Mouse (Mus musculus): ENCODE results near the gene Klhdc7b. TPM values are rescaled to one million over a fixed set of nuclear protein-coding genes. Genes with fewer than 3 reads are reported as not detected.

Klhdc7b gene
- polyA plus RNA-seq, 1 experiment from 2014 or later: not detected

DNA sequence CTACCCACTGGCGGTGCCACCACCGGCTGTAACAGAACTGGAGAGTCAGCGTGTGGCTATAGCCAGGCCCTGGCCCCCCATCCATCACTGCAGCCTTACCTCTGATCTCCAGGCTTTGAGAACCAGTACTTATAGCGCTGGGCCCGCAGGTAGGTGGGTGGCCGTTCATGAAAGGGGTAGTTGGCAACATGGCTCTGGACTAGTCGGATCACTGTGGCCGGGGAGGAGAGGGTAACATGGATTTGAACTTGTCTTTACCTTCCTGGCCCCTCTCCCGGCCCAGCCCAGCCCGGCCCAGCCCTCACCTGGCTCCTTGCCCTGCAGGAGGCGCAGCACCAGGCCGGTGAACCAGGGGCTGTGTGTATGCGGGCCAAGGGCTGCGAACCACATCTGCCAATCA is 32.7 kb upstream of the Klhdc7b start:
- Histone ChIP-seq H3K4me1 (ENCODE audit: control insufficient read depth, insufficient read depth, low read length) (no peaks in the 10 kb centered on the region), H3K9ac (replicated peaks; ENCODE audit: low read length) (no peak overlapping the region), H3K4me3 (ENCODE audit: low read depth, low read length) (no peak overlapping the region), H3K4me2 (ENCODE audit: low read depth, low read length) (no peak overlapping the region), H3K36me3 (replicated peaks; ENCODE audit: control insufficient read depth, insufficient read depth, low read depth, low read length) (peaks cover 8% of the 10 kb centered on the region), H3K27me3 (ENCODE audit: control insufficient read depth, insufficient read depth, low read length) (no peaks in the 10 kb centered on the region), H3K27ac (replicated peaks; ENCODE audit: low read depth, low read length) (no peak overlapping the region), H3K9me3 (replicated peaks; ENCODE audit: control insufficient read depth, low read length) (no peaks in the 10 kb centered on the region)
- no peak for DNase-seq (ENCODE audit: low spot score)
- 94% methylated on average over 14 of the region's 14 CpGs for WGBS
- ATAC-seq (replicated peaks; ENCODE audit: insufficient number of reproducible peaks, low FRiP score, low TSS enrichment, low read depth): no peak

DNA sequence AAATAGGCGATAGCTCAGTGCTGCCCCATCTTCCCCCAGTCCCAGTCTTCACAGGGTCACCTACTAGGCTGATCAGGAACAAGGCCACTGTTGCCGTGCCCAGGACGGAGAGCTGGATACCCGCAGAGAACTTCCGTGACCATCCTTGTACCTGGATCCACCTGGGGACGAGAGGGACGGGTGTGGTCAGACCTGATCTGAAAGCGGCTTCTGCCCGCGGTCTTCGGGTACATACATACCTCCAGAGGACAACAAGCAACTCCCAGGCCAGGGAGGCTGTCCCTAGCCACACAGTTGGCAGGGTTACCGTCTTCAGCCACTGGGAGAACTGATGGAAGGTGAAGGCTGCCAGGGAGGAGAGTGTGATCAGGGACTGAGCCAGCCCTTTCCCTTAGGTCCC is 31.9 kb upstream of the Klhdc7b start:
- Histone ChIP-seq H3K4me1 (ENCODE audit: control insufficient read depth, insufficient read depth, low read length) (no peaks in the 10 kb centered on the region), H3K4me2 (ENCODE audit: low read depth, low read length) (no peak overlapping the region), H3K27me3 (ENCODE audit: control insufficient read depth, insufficient read depth, low read length) (no peaks in the 10 kb centered on the region), H3K9me3 (replicated peaks; ENCODE audit: control insufficient read depth, low read length) (no peaks in the 10 kb centered on the region), H3K36me3 (replicated peaks; ENCODE audit: control insufficient read depth, insufficient read depth, low read depth, low read length) (peaks cover 8% of the 10 kb centered on the region), H3K9ac (replicated peaks; ENCODE audit: low read length) (no peak overlapping the region), H3K27ac (replicated peaks; ENCODE audit: low read depth, low read length) (no peak overlapping the region), H3K4me3 (ENCODE audit: low read depth, low read length) (no peak overlapping the region)
- ATAC-seq (replicated peaks; ENCODE audit: insufficient number of reproducible peaks, low FRiP score, low TSS enrichment, low read depth) (no peak), DNase-seq (ENCODE audit: low spot score) (no peak)
- 97% methylated on average over 12 of the region's 12 CpGs for WGBS

DNA sequence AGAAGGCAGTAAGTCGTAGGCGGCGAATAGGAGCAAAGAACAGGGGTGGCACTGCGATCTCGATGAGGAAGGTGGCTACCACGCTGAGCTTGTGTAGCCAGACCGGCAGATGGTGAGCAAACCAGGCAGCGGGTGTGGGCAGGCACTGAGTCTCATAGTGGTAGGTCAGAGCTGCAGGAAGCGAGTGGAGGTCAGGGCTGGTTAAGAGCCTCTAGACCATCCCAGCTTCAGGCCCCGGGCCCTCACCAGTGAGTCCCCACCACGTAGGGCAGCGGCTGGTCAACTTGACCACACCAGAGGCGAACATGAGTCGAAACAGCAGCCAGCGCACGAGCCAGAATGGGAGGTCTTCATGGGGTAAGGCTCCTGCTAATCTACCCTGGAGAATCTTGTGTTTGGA is 30.9 kb upstream of the Klhdc7b start:
- H3K27me3 ChIP-seq (ENCODE audit: control insufficient read depth, insufficient read depth, low read length): no peaks in the 10 kb centered on the region
- WGBS: 96% methylated on average over 16 of the region's 16 CpGs
- ATAC-seq (replicated peaks; ENCODE audit: insufficient number of reproducible peaks, low FRiP score, low TSS enrichment, low read depth) (no peak), DNase-seq (ENCODE audit: low spot score) (no peak)
- H3K9ac ChIP-seq (replicated peaks; ENCODE audit: low read length): no peak overlapping the region
- H3K4me3 ChIP-seq (ENCODE audit: low read depth, low read length): no peak overlapping the region
- H3K36me3 ChIP-seq (replicated peaks; ENCODE audit: control insufficient read depth, insufficient read depth, low read depth, low read length): peaks cover 8% of the 10 kb centered on the region
- H3K27ac ChIP-seq (replicated peaks; ENCODE audit: low read depth, low read length): no peak overlapping the region
- no peaks in the 10 kb centered on the region for H3K9me3 ChIP-seq (replicated peaks; ENCODE audit: control insufficient read depth, low read length)
- H3K4me2 ChIP-seq (ENCODE audit: low read depth, low read length): no peak overlapping the region
- H3K4me1 ChIP-seq (ENCODE audit: control insufficient read depth, insufficient read depth, low read length): no peaks in the 10 kb centered on the region

DNA sequence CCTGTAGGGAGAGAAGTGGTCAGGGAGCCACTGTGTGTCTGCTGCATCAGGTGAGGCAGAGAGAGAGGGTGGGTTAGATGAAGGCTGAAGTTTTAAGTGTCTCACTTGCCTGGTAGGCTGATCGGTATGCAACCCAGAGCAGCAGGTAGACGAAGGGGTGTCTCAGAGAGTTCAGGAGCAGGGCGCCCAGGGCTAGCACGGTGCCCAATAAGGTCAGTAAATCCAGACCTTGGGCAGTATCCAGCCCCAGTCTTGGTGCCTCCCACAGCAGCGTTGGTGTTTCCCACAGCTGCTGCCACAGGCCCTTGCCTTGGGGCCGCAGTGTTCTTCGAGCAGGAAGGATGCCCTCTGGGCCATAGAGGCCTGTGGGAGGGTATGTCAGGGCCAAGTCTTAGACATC is 30.3 kb upstream of the Klhdc7b start:
- no peaks in the 10 kb centered on the region for H3K27me3 ChIP-seq (ENCODE audit: control insufficient read depth, insufficient read depth, low read length)
- H3K4me2 ChIP-seq (ENCODE audit: low read depth, low read length): peak overlapping the region; percentile 67
- H3K4me3 ChIP-seq (ENCODE audit: low read depth, low read length): peak overlapping the region; percentile 63
- DNase-seq (ENCODE audit: low spot score) (no peak), ATAC-seq (replicated peaks; ENCODE audit: insufficient number of reproducible peaks, low FRiP score, low TSS enrichment, low read depth) (no peak)
- peak overlapping the region; percentile 86 for H3K9ac ChIP-seq (replicated peaks; ENCODE audit: low read length)
- H3K9me3 ChIP-seq (replicated peaks; ENCODE audit: control insufficient read depth, low read length): no peaks in the 10 kb centered on the region
- no peak overlapping the region for H3K27ac ChIP-seq (replicated peaks; ENCODE audit: low read depth, low read length)
- H3K36me3 ChIP-seq (replicated peaks; ENCODE audit: control insufficient read depth, insufficient read depth, low read depth, low read length): peaks cover 8% of the 10 kb centered on the region
- no peaks in the 10 kb centered on the region for H3K4me1 ChIP-seq (ENCODE audit: control insufficient read depth, insufficient read depth, low read length)
- WGBS: 85% methylated on average over 7 of the region's 7 CpGs

DNA sequence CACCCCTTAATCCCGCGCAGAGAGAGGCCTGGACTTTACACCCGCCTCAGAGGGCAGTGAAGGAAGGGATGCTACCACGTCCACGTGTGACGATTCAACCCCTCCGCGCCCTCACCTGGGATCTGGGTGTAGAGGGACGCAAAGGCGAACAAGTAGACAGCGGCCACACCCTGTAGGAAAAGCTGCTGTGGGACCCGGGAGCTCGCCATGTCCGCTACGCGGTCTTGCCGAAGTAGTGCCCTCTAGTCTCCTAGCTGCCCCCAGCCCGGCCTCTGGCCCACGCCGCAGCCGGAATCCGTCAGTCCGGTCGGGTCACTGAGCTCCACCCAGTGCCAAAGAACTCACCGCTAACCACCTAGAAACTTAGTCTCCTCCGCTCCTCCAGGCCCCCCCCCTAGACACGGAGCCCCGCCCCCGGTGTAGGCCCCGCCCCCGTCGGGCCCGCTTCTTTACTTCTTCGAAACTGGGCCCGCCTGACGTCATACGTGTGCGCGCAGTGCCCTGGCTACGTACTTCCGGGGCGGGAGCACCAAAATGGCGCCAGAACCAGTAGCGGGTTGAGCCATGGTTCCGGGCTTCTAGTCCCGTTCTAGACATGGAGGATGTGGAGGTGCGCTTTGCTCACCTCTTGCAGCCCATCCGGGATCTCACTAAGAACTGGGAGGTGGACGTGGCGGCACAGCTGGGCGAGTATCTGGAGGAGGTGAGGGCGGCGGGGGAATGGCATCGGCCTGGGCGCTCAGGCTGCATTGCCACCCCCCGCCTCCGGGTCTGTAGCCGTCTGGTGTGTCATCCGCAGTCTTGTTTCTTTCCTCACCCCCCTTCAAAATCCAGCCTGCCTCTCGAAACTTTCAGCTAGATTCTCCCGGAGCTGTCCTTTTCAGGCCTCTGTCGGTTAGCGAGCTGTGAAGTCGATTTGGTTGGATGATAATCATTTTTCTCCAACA is 29.2 kb upstream of the Klhdc7b start, which contains the start of the genes Lmf2 and Ncaph2:
Lmf2 (minus strand) TSS at position 419 of the 947 bp plus-strand sequence.
Ncaph2 (plus strand) TSS at position 479 of the 947 bp plus-strand sequence.
- H3K4me1 ChIP-seq (ENCODE audit: control insufficient read depth, insufficient read depth, low read length): no peaks in the 10 kb centered on the region
- DNase-seq (ENCODE audit: low spot score) (peak; percentile 99), ATAC-seq (replicated peaks; ENCODE audit: insufficient number of reproducible peaks, low FRiP score, low TSS enrichment, low read depth) (peak; percentile 80)
- H3K9ac ChIP-seq (replicated peaks; ENCODE audit: low read length): peak within 1 kb of the TSS; percentile 86
- peak within 1 kb of the TSS; percentile 67 for H3K4me2 ChIP-seq (ENCODE audit: low read depth, low read length)
- peak within 1 kb of the TSS; percentile 63 for H3K4me3 ChIP-seq (ENCODE audit: low read depth, low read length)
- no peaks in the 10 kb centered on the region for H3K9me3 ChIP-seq (replicated peaks; ENCODE audit: control insufficient read depth, low read length)
- H3K27me3 ChIP-seq (ENCODE audit: control insufficient read depth, insufficient read depth, low read length): no peaks in the 10 kb centered on the region
- peak within 1 kb of the TSS; percentile 68 for H3K27ac ChIP-seq (replicated peaks; ENCODE audit: low read depth, low read length)
- peaks cover 8% of the 10 kb centered on the region for H3K36me3 ChIP-seq (replicated peaks; ENCODE audit: control insufficient read depth, insufficient read depth, low read depth, low read length)
- WGBS: under 1% methylated on average over 59 of the region's 64 CpGs

DNA sequence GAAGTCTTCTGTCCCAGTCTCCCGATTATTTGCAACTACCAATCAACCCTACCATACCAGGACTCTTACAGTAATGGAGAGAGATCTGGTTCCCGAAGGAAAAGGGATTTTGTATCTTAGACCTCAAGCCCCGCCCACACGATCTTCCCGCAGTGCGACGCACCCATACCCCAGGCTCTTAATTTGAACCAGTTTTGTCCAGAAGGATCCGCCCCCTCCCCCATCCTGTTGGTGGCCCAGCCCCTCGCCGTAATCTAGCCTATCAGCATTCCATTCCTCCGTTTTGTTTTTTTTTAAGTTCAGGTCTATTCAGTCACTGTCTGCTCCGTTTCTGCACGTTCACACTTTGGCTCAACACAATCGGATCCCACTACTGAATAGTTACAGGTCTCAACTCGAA is 28.3 kb upstream of the Klhdc7b start:
- DNase-seq (ENCODE audit: low spot score) (peak; percentile 98), ATAC-seq (replicated peaks; ENCODE audit: insufficient number of reproducible peaks, low FRiP score, low TSS enrichment, low read depth) (peak; percentile 64)
- 1% methylated on average over 15 of the region's 15 CpGs for WGBS
- peak overlapping the region; percentile 68 for H3K27ac ChIP-seq (replicated peaks; ENCODE audit: low read depth, low read length)
- H3K27me3 ChIP-seq (ENCODE audit: control insufficient read depth, insufficient read depth, low read length): no peaks in the 10 kb centered on the region
- H3K4me2 ChIP-seq (ENCODE audit: low read depth, low read length): peak overlapping the region; percentile 32
- H3K9me3 ChIP-seq (replicated peaks; ENCODE audit: control insufficient read depth, low read length): no peaks in the 10 kb centered on the region
- H3K9ac ChIP-seq (replicated peaks; ENCODE audit: low read length): peak overlapping the region; percentile 86
- peak overlapping the region; percentile 63 for H3K4me3 ChIP-seq (ENCODE audit: low read depth, low read length)
- peaks cover 12% of the 10 kb centered on the region for H3K36me3 ChIP-seq (replicated peaks; ENCODE audit: control insufficient read depth, insufficient read depth, low read depth, low read length)
- no peaks in the 10 kb centered on the region for H3K4me1 ChIP-seq (ENCODE audit: control insufficient read depth, insufficient read depth, low read length)

DNA sequence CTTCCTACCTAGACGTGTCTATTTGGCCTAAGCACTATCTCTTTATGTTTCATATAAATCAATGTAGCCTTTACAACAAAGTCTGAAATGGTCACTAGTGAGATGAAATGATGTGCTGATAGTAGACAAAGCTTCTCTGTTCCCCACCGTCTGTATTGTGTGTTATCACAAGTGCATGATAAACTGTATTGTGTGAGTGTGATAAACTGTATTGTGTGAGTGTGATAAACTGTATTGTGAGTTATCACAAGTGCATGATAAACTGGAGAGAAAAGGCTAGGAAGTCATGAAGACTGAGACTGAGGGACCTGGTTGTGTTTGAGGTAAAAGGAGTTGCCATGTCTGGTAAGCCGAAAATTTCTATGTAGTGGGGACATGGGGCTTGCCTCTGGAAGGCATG is 25.9 kb upstream of the Klhdc7b start:
- no peak overlapping the region for H3K27ac ChIP-seq (replicated peaks; ENCODE audit: low read depth, low read length)
- no peaks in the 10 kb centered on the region for H3K27me3 ChIP-seq (ENCODE audit: control insufficient read depth, insufficient read depth, low read length)
- H3K4me1 ChIP-seq (ENCODE audit: control insufficient read depth, insufficient read depth, low read length): no peaks in the 10 kb centered on the region
- H3K4me3 ChIP-seq (ENCODE audit: low read depth, low read length): no peak overlapping the region
- ATAC-seq (replicated peaks; ENCODE audit: insufficient number of reproducible peaks, low FRiP score, low TSS enrichment, low read depth) (no peak), DNase-seq (ENCODE audit: low spot score) (no peak)
- peaks cover 4% of the 10 kb centered on the region for H3K36me3 ChIP-seq (replicated peaks; ENCODE audit: control insufficient read depth, insufficient read depth, low read depth, low read length)
- no peaks in the 10 kb centered on the region for H3K9me3 ChIP-seq (replicated peaks; ENCODE audit: control insufficient read depth, low read length)
- 89% methylated on average over 3 of the region's 3 CpGs for WGBS
- no peak overlapping the region for H3K4me2 ChIP-seq (ENCODE audit: low read depth, low read length)
- H3K9ac ChIP-seq (replicated peaks; ENCODE audit: low read length): no peak overlapping the region

DNA sequence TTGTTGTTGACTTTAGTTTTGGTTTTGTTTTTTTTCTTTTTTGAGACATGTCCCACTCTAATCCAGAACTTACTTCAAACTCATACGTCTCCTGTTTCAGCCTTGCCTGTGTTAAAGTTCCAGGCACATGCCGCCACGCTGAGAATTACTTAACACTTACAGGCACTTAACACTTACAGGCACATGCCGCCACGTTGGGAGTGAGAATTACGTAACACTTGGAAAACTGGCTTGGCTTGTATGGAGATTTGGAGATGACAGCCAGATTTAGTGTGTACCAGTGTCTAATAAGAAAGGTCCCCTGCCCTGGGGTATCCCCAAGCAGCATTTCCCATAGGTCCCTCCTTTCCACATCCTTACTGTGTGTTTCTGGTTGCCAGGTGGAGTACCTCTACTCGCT is 21.7 kb upstream of the Klhdc7b start:
- Histone ChIP-seq H3K27ac (replicated peaks; ENCODE audit: low read depth, low read length) (no peak overlapping the region), H3K27me3 (ENCODE audit: control insufficient read depth, insufficient read depth, low read length) (no peaks in the 10 kb centered on the region), H3K4me2 (ENCODE audit: low read depth, low read length) (no peak overlapping the region), H3K4me3 (ENCODE audit: low read depth, low read length) (no peak overlapping the region), H3K36me3 (replicated peaks; ENCODE audit: control insufficient read depth, insufficient read depth, low read depth, low read length) (peaks cover 8% of the 10 kb centered on the region), H3K9me3 (replicated peaks; ENCODE audit: control insufficient read depth, low read length) (no peaks in the 10 kb centered on the region), H3K4me1 (ENCODE audit: control insufficient read depth, insufficient read depth, low read length) (no peaks in the 10 kb centered on the region), H3K9ac (replicated peaks; ENCODE audit: low read length) (no peak overlapping the region)
- WGBS: 92% methylated on average over 7 of the region's 7 CpGs
- ATAC-seq (replicated peaks; ENCODE audit: insufficient number of reproducible peaks, low FRiP score, low TSS enrichment, low read depth) (no peak), DNase-seq (ENCODE audit: low spot score) (no peak)

All from embryonic facial prominence, embryonic 11.5 days (tissue).